Mouse (Mus musculus): Measurements from ENCODE around the gene Smim27. TPM values are rescaled to one million over a fixed set of nuclear protein-coding genes. Genes with fewer than 3 reads are reported as not detected.
"Not testable (repeated sequence)": the region's sequence is repeated elsewhere in the genome, so short reads cannot be mapped to it uniquely, and the experiment has no call there.

Gene Smim27
- polyA plus RNA-seq, 2 experiments, result 10.5 to 42.7 TPM

- H3K9ac ChIP-seq (ENCODE audit: low read depth, low read length, severe bottlenecking), result peak within 1 kb of the TSS; percentile 90
- 0% methylated on average over 35 of the region's 36 CpGs for WGBS
- H3K4me3 ChIP-seq (replicated peaks; ENCODE audit: low read length), result peak within 1 kb of the TSS; percentile 98
- no peaks in the 10 kb centered on the region for H3K9me3 ChIP-seq (ENCODE audit: control insufficient read depth, low read length)
- H3K4me1 ChIP-seq (ENCODE audit: control insufficient read depth, insufficient read depth, low read length), result peaks cover 9% of the 10 kb centered on the region
- peak; percentile 96 for DNase-seq (ENCODE audit: low spot score)
- H3K27me3 ChIP-seq (ENCODE audit: control insufficient read depth, insufficient read depth, low read length), result no peaks in the 10 kb centered on the region
- peak; percentile 83; the same call in 1 of the 2 replicates for TF ChIP-seq POLR2A (IDR thresholded peaks at IDR 0.05; ENCODE audit: borderline replicate concordance, extremely low read depth, insufficient read depth, insufficient read length)
- peak within 1 kb of the TSS; percentile 83 for H3K4me2 ChIP-seq (replicated peaks; ENCODE audit: low read depth, low read length, severe bottlenecking)
- ATAC-seq (ENCODE audit: low FRiP score, low read depth), result peak; percentile 96
- H3K36me3 ChIP-seq (ENCODE audit: control insufficient read depth, insufficient read depth, low read length), result peaks cover 10% of the 10 kb centered on the region
- H3K27ac ChIP-seq (replicated peaks; ENCODE audit: low read depth, low read length), result peak within 1 kb of the TSS; percentile 77
Measured at GRCm38 (mm10) chr4:40279276-40279900, 10.0 kb downstream of the Smim27 start, which contains the start of gene Ndufb6. Gene Ndufb6, minus strand, starts transcription at chr4:40279421.

- H3K27me3 ChIP-seq (ENCODE audit: control insufficient read depth, insufficient read depth, low read length), result no peaks in the 10 kb centered on the region
- no peak for TF ChIP-seq POLR2A (IDR thresholded peaks at IDR 0.05; ENCODE audit: borderline replicate concordance, extremely low read depth, insufficient read depth, insufficient read length)
- no peak overlapping the region for H3K4me3 ChIP-seq (replicated peaks; ENCODE audit: low read length)
- H3K4me2 ChIP-seq (replicated peaks; ENCODE audit: low read depth, low read length, severe bottlenecking), result no peak overlapping the region
- WGBS, result 16% methylated on average over 4 of the region's 4 CpGs
- DNase-seq (ENCODE audit: low spot score), result peak; percentile 83
- H3K9me3 ChIP-seq (ENCODE audit: control insufficient read depth, low read length), result no peaks in the 10 kb centered on the region
- H3K4me1 ChIP-seq (ENCODE audit: control insufficient read depth, insufficient read depth, low read length), result no peaks in the 10 kb centered on the region
- H3K36me3 ChIP-seq (ENCODE audit: control insufficient read depth, insufficient read depth, low read length), result no peaks in the 10 kb centered on the region
- no peak for ATAC-seq (ENCODE audit: low FRiP score, low read depth)
- no peak overlapping the region for H3K9ac ChIP-seq (ENCODE audit: low read depth, low read length, severe bottlenecking)
- no peak overlapping the region for H3K27ac ChIP-seq (replicated peaks; ENCODE audit: low read depth, low read length)
Measured at GRCm38 (mm10) chr4:40285582-40285981, 16.2 kb downstream of the Smim27 start.

GRCm38 (mm10) chr4:40287415-40287814, 18.0 kb downstream of the Smim27 start:
- Histone ChIP-seq H3K4me1 (ENCODE audit: control insufficient read depth, insufficient read depth, low read length) (no peaks in the 10 kb centered on the region), H3K9me3 (ENCODE audit: control insufficient read depth, low read length) (no peaks in the 10 kb centered on the region), H3K9ac (ENCODE audit: low read depth, low read length, severe bottlenecking) (no peak overlapping the region), H3K4me2 (replicated peaks; ENCODE audit: low read depth, low read length, severe bottlenecking) (no peak overlapping the region), H3K4me3 (replicated peaks; ENCODE audit: low read length) (no peak overlapping the region), H3K27me3 (ENCODE audit: control insufficient read depth, insufficient read depth, low read length) (no peaks in the 10 kb centered on the region), H3K36me3 (ENCODE audit: control insufficient read depth, insufficient read depth, low read length) (no peaks in the 10 kb centered on the region), H3K27ac (replicated peaks; ENCODE audit: low read depth, low read length) (no peak overlapping the region)
- WGBS, result 77% methylated on average over 6 of the region's 6 CpGs
- no peak for TF ChIP-seq POLR2A (IDR thresholded peaks at IDR 0.05; ENCODE audit: borderline replicate concordance, extremely low read depth, insufficient read depth, insufficient read length)
- ATAC-seq (ENCODE audit: low FRiP score, low read depth) (no peak), DNase-seq (ENCODE audit: low spot score) (no peak)

GRCm38 (mm10) chr4:40289046-40289445, 19.7 kb downstream of the Smim27 start:
- no peak for DNase-seq (ENCODE audit: low spot score)
- Histone ChIP-seq H3K27ac (replicated peaks; ENCODE audit: low read depth, low read length) (no peak overlapping the region), H3K9me3 (ENCODE audit: control insufficient read depth, low read length) (no peaks in the 10 kb centered on the region), H3K27me3 (ENCODE audit: control insufficient read depth, insufficient read depth, low read length) (no peaks in the 10 kb centered on the region), H3K36me3 (ENCODE audit: control insufficient read depth, insufficient read depth, low read length) (no peaks in the 10 kb centered on the region), H3K4me3 (replicated peaks; ENCODE audit: low read length) (no peak overlapping the region), H3K4me2 (replicated peaks; ENCODE audit: low read depth, low read length, severe bottlenecking) (no peak overlapping the region), H3K9ac (ENCODE audit: low read depth, low read length, severe bottlenecking) (no peak overlapping the region), H3K4me1 (ENCODE audit: control insufficient read depth, insufficient read depth, low read length) (no peaks in the 10 kb centered on the region)
- no peak for ATAC-seq (ENCODE audit: low FRiP score, low read depth)
- TF ChIP-seq POLR2A (IDR thresholded peaks at IDR 0.05; ENCODE audit: borderline replicate concordance, extremely low read depth, insufficient read depth, insufficient read length), result no peak
- 80% methylated on average over 2 of the region's 2 CpGs for WGBS

- not testable (repeated sequence) for DNase-seq (ENCODE audit: low spot score); H3K4me2 ChIP-seq (replicated peaks; ENCODE audit: low read depth, low read length, severe bottlenecking); H3K27me3 ChIP-seq (ENCODE audit: control insufficient read depth, insufficient read depth, low read length); H3K4me1 ChIP-seq (ENCODE audit: control insufficient read depth, insufficient read depth, low read length); H3K9ac ChIP-seq (ENCODE audit: low read depth, low read length, severe bottlenecking); H3K9me3 ChIP-seq (ENCODE audit: control insufficient read depth, low read length); H3K27ac ChIP-seq (replicated peaks; ENCODE audit: low read depth, low read length); H3K36me3 ChIP-seq (ENCODE audit: control insufficient read depth, insufficient read depth, low read length); H3K4me3 ChIP-seq (replicated peaks; ENCODE audit: low read length); ATAC-seq (ENCODE audit: low FRiP score, low read depth)
- WGBS, result 91% methylated on average over 11 of the region's 11 CpGs
Measured at GRCm38 (mm10) chr4:40291511-40291910, 22.1 kb downstream of the Smim27 start.

Measured in limb, embryonic 14.5 days (tissue).